Mouse (Mus musculus) forebrain, embryonic 16.5 days (tissue): Measurements from ENCODE around the gene Chrne. TPM values are rescaled to one million over a fixed set of nuclear protein-coding genes. Genes with fewer than 3 reads are reported as not detected.

Experiments
- ATAC-seq: fragments of 200-750 bp; cut with Nextera tagmentation; 2 replicates; pipeline ENCODE4 v1.8.0; 2017; ENCODE audit warnings: mild to moderate bottlenecking, moderate library complexity
- H3K27ac ChIP-seq: fragments of 300-500 bp; sonication (generic); 2 replicates; pipeline ENCODE4 v1.5.1; 2014; ENCODE audit warnings: low read length, control low read depth
- H3K27me3 ChIP-seq: fragments of 300-500 bp; sonication (generic); replicated peaks from 2 replicates; pipeline ENCODE4 v1.6.1; 2014; ENCODE audit warnings: low read length; ENCODE audit not compliant: control insufficient read depth, insufficient read depth
- H3K36me3 ChIP-seq: fragments of 300-500 bp; sonication (generic); 2 replicates; pipeline ENCODE4 v1.6.1; 2014; ENCODE audit not compliant: control insufficient read depth, insufficient read depth
- H3K4me1 ChIP-seq: fragments of 300-500 bp; sonication (generic); replicated peaks from 2 replicates; pipeline ENCODE4 v1.6.1; 2014; ENCODE audit warnings: low read length; ENCODE audit not compliant: control insufficient read depth, insufficient read depth
- H3K4me2 ChIP-seq: fragments of 300-500 bp; sonication (generic); 2 replicates; pipeline ENCODE4 v1.6.1; 2014; ENCODE audit warnings: mild to moderate bottlenecking, low read length, control low read depth
- H3K4me3 ChIP-seq: fragments of 300-500 bp; sonication (generic); replicated peaks from 2 replicates; pipeline ENCODE4 v1.5.1; 2014; ENCODE audit warnings: mild to moderate bottlenecking, low read length, control low read depth
- H3K9ac ChIP-seq: fragments of 300-500 bp; sonication (generic); replicated peaks from 2 replicates; pipeline ENCODE4 v1.6.1; 2014; ENCODE audit warnings: low read depth, low read length, control low read depth
- H3K9me3 ChIP-seq: fragments of 300-500 bp; sonication (generic); 2 replicates; pipeline ENCODE4 v1.6.1; 2016; ENCODE audit warnings: low read length; ENCODE audit not compliant: control insufficient read depth
- WGBS: fragments of 180-500 bp; shearing (Covaris S2); extraction: QIAGEN DNeasy Blood & Tissue Kit; methylation state at CpG from one replicate; pipeline ENCODE4 v1.1.7; 2014; 5-methylcytosine and 5-hydroxymethylcytosine counted together
- polyA plus RNA-seq: library from polyadenylated mRNA; unstranded; fragments of >200 nt; fragmentation: Nextera tagmentation; extraction: Ambion mirVana; gene quantifications from 2 replicates; pipeline ENCODE4 v1.2.1, GENCODE M21; 2015

The Chrne gene
- polyA plus RNA-seq, 1 experiment from 2014 or later, result 0.39 TPM

DNA sequence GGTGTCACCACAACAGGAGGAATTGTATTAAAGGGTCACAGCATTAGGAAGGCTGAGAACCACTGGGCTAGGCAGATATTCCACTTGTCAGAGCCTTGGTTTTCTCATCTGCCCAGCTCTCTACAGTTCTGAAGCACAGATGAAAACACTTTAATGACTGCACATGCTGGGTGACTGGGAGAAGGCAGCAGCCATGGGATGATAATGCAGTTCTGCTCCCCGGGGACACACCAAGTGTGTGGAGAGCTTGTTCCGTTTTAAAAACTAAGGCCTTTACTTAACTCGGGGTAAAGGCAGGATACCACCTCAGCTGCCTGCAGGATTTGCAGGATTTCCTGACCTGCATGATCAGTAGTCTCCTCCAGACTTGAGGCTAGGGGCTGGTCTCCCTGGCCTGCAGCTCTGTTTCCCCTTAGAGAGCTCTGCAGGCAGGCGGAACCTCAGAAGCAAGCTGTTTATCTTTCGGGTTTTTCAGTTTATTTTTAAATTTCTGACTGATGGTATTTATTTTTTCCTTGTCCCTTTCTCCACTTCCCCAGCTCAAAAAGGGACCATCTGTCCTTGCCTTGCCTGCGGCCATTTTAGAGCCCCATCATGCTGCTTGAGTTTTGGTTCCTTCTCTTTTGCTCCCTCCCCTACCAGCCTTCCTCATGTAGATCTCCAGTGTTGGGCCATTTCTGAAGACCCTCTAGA is 35.8 kb downstream of the Chrne start:
- Histone ChIP-seq H3K27ac (no peak overlapping the region), H3K27me3 (no peaks in the 10 kb centered on the region), H3K4me1 (peaks cover 20% of the 10 kb centered on the region), H3K9ac (no peak overlapping the region), H3K4me3 (no peak overlapping the region), H3K36me3 (no peaks in the 10 kb centered on the region), H3K4me2 (no peak overlapping the region), H3K9me3 (no peaks in the 10 kb centered on the region)
- WGBS, result 69% methylated on average over 6 of the region's 6 CpGs
- no peak for ATAC-seq

DNA sequence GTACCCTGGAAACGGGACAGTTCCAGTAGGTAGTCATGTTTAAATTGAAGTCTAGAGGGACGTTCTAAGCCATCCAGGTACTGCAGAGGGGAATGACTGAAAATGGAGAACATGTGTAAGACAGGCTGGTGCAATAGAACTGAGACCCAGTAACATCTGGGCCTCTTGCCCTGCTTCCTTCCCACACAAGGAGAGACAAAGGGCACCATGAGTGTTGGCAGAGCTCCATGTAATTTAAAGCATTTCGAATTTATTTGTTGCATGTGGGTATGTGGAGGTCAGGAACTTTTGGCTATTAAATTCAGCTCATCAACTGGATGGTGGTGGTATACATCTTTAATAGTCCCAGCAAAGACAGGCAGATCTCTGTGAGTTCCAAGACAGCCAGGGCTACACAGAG is 36.8 kb downstream of the Chrne start:
- 71% methylated on average over 3 of the region's 3 CpGs for WGBS

DNA sequence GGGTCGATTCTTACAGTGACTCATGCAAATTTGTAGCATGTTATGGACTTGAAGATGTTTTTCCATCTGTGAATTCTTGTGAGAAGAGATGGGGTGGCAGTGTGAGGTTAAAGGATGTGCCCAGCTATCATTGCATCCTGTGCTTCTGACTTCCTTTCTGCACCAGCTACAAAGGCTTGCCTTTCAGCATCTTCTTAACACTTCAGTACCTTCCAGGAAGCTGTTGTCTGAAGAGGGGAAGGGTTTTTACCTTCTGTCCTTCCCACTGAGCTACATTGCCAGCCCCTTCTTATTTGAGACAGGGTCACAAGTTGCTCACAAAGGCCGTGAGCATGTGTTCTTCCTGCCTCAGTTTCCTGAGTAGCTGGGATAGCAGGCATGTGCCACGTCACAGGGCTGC is 38.1 kb downstream of the Chrne start:
- Histone ChIP-seq H3K9me3 (no peaks in the 10 kb centered on the region), H3K4me3 (no peak overlapping the region), H3K27me3 (no peaks in the 10 kb centered on the region), H3K36me3 (no peaks in the 10 kb centered on the region), H3K4me1 (peaks cover 29% of the 10 kb centered on the region), H3K27ac (no peak overlapping the region), H3K4me2 (no peak overlapping the region), H3K9ac (no peak overlapping the region)
- ATAC-seq, result no peak
- WGBS, result 74% methylated on average over 3 of the region's 3 CpGs

More for the DNA sequence above, 36.8 kb downstream of the Chrne start:
- Histone ChIP-seq H3K9ac (no peak overlapping the region), H3K4me1 (peaks cover 29% of the 10 kb centered on the region), H3K27me3 (no peaks in the 10 kb centered on the region), H3K36me3 (no peaks in the 10 kb centered on the region), H3K9me3 (no peaks in the 10 kb centered on the region), H3K4me3 (no peak overlapping the region), H3K4me2 (no peak overlapping the region), H3K27ac (no peak overlapping the region)
- ATAC-seq, result no peak

DNA sequence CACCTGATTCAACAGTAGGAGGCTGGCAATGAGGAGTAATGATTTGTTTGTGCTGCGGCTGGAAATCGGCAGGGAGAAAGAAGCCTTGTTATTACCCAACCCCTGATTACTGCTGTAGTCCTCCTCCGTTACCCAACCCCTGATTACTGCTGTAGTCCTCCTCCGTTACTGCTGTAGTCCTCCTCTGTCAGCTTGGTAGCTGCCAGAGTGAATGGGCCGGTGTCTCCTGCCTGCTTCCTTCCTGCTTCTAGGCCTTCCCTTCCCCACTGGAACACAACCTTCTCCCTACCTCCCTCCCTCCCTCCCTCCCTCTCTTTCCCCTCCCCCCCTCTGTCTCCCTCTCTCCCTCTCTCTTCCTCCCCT is 38.7 kb downstream of the Chrne start:
- 51% methylated on average over 5 of the region's 5 CpGs for WGBS
- no peak for ATAC-seq
- Histone ChIP-seq H3K4me3 (no peak overlapping the region), H3K9ac (no peak overlapping the region), H3K27ac (no peak overlapping the region), H3K9me3 (no peaks in the 10 kb centered on the region), H3K4me2 (no peak overlapping the region), H3K36me3 (no peaks in the 10 kb centered on the region), H3K27me3 (no peaks in the 10 kb centered on the region), H3K4me1 (peaks cover 23% of the 10 kb centered on the region)

GRCm38 (mm10) chr11:70579710-70580357 is 39.2 kb downstream of the Chrne start:
- Histone ChIP-seq H3K4me3 (no peak overlapping the region), H3K27me3 (no peaks in the 10 kb centered on the region), H3K9ac (no peak overlapping the region), H3K9me3 (no peaks in the 10 kb centered on the region), H3K4me1 (peaks cover 18% of the 10 kb centered on the region), H3K36me3 (no peaks in the 10 kb centered on the region), H3K4me2 (no peak overlapping the region), H3K27ac (no peak overlapping the region)
- ATAC-seq, result no peak
- WGBS, result 87% methylated on average over 9 of the region's 9 CpGs

GRCm38 (mm10) chr11:70578962-70579361 is 40.1 kb downstream of the Chrne start:
- Histone ChIP-seq H3K9me3 (no peaks in the 10 kb centered on the region), H3K27me3 (no peaks in the 10 kb centered on the region), H3K36me3 (no peaks in the 10 kb centered on the region), H3K4me1 (peaks cover 20% of the 10 kb centered on the region), H3K9ac (no peak overlapping the region), H3K4me3 (no peak overlapping the region), H3K27ac (no peak overlapping the region), H3K4me2 (no peak overlapping the region)
- no peak for ATAC-seq
- WGBS, result 91% methylated on average over 6 of the region's 6 CpGs

DNA sequence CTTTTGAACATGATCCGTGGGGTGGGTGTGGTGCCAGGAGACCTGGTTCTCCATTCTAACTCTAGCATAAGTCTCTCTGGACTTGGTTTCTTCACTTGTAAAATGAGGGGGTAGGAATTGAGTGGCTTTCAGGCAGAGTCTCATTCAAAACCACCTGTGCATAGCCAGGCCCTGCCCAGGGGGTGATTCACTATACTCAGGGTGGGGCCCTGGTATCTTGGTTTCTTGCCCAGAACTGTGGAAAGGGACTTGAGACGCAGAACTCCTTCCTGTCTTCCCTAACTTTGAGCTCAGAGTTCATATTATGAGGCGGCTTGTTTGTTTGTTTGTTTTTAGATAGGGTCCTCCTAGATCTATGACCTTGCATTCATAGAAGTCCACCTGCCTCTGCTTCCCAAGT is 41.8 kb downstream of the Chrne start:
- Histone ChIP-seq H3K4me1 (peaks cover 26% of the 10 kb centered on the region), H3K27ac (no peak overlapping the region), H3K36me3 (no peaks in the 10 kb centered on the region), H3K27me3 (no peaks in the 10 kb centered on the region), H3K4me2 (no peak overlapping the region), H3K9me3 (no peaks in the 10 kb centered on the region), H3K4me3 (no peak overlapping the region), H3K9ac (no peak overlapping the region)
- 74% methylated on average over 3 of the region's 3 CpGs for WGBS
- no peak for ATAC-seq

- H3K27ac ChIP-seq, result peak overlapping the region; percentile 45
- H3K27me3 ChIP-seq, result no peaks in the 10 kb centered on the region
- H3K4me3 ChIP-seq, result no peak overlapping the region
- no peaks in the 10 kb centered on the region for H3K36me3 ChIP-seq
- H3K4me2 ChIP-seq, result no peak overlapping the region
- H3K4me1 ChIP-seq, result peaks cover 19% of the 10 kb centered on the region
- no peak for ATAC-seq
- 30% methylated on average over 6 of the region's 6 CpGs for WGBS
- H3K9ac ChIP-seq, result no peak overlapping the region
- no peaks in the 10 kb centered on the region for H3K9me3 ChIP-seq
Measured at GRCm38 (mm10) chr11:70573872-70574271, 45.1 kb downstream of the Chrne start.

DNA sequence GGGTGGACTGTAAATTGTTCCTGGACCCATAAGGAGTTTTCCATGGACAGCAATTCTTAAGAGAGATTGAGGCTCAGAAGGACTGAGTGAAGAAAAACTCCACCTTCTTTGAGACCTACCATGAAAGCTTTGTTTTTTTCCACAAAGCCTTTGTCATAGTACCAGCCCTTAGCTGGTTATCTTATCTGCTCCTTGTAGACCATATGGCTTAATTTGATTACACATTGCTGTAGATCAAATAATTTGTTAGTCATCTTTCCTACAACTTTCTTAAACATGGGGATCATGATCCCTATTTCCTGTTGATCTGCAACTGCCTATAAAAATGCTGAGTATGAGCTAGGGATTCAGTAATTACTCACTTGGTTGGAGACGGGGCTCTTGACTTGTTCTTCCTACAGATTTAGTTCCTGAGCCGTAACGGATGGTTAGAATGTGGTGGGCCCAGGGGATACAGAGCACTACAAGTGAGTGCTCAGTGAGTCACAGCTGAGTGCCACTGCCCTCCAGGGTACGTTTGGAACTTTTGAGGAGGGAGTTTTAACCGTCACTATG is 46.6 kb downstream of the Chrne start:
- Histone ChIP-seq H3K27me3 (no peaks in the 10 kb centered on the region), H3K27ac (no peak overlapping the region), H3K4me2 (no peak overlapping the region), H3K9ac (no peak overlapping the region), H3K9me3 (no peaks in the 10 kb centered on the region), H3K4me1 (peaks cover 10% of the 10 kb centered on the region), H3K36me3 (no peaks in the 10 kb centered on the region), H3K4me3 (no peak overlapping the region)
- 69% methylated on average over 5 of the region's 5 CpGs for WGBS
- no peak for ATAC-seq
